Mouse (Mus musculus) retina, postnatal 7 days (tissue): Measurements from ENCODE around the gene Cfap43.

Experiments used
- DNase-seq: peaks from one replicate; pipeline ENCODE4 v3.0.0-alpha.2; 2012; ENCODE audit warnings: low read depth, low spot score

The Cfap43 gene

GRCm38 (mm10) chr19:47885191-47885743 is 33.8 kb downstream of the Cfap43 start:
- DNase-seq: no peak

GRCm38 (mm10) chr19:47884296-47885085 is 34.6 kb downstream of the Cfap43 start:
- DNase-seq: no peak

GRCm38 (mm10) chr19:47882882-47883254 is 36.2 kb downstream of the Cfap43 start:
- DNase-seq: no peak

DNA sequence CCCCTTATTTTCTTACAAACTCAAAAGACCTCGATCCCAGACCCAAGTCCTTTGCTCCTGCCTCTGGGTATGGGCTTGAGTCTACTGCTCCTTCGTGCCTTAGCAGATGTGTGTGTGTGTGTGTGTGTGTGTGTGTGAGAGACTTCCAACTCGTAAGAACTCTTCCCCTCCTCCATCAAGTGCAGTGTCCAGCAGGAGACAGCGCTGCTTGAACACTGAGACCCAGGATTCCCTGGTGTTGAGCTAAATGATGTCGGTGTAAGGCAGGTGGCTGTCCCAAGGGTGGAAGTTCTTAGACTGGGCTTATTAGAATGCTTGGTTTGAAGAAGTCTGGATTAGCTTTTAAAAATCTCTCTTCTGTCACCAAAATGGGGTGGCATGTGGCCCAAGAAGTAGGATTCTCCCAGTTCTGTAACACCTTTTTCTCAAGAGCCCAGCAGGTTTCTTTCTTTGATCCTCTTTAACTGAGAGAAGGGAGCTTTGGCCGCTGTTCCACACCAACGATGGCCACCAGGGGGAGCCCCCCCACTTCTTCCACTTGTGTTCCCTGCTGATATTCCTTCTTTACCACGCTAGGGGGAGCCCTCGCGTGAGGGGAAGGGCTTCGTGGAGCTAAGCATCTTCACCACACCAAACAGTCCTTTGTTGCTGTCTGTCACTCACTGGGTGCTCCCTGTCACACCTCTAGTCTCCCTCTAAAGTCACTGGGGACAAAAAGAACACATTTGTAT is 36.8 kb downstream of the Cfap43 start:
- peak; percentile 90 for DNase-seq

- DNase-seq: no peak
These were observed 37.5 kb downstream of the Cfap43 start for GRCm38 (mm10) chr19:47881538-47881937.

DNA sequence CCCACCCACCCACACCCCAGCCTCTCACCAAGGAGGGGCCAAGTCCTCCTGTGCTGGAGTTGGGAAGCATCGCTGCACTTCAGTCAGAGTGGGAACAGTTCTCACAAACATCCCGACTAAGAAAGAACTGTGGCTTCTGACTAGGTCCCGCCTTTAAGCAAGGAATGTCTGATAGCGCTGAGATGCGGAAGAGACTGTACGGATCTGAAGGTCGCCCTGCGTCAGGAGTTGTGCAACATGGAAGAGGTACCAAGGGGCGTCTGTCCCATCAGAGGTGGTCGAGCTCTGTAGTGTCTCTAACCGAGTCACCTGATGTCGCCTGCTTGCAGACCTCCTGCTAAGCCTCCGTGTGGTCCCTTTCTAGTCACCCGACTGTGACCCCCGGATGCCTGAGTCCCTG is 42.8 kb downstream of the Cfap43 start:
- DNase-seq: no peak

GRCm38 (mm10) chr19:47871515-47871914 is 47.6 kb downstream of the Cfap43 start:
- DNase-seq: peak; percentile 60

GRCm38 (mm10) chr19:47870102-47870666 is 48.9 kb downstream of the Cfap43 start:
- DNase-seq: no peak

GRCm38 (mm10) chr19:47869516-47869915 is 49.6 kb downstream of the Cfap43 start:
- DNase-seq: no peak

- no peak for DNase-seq
These were observed 50.1 kb downstream of the Cfap43 start for GRCm38 (mm10) chr19:47868951-47869350.

GRCm38 (mm10) chr19:47867628-47868175 is 51.4 kb downstream of the Cfap43 start:
- DNase-seq: no peak

DNA sequence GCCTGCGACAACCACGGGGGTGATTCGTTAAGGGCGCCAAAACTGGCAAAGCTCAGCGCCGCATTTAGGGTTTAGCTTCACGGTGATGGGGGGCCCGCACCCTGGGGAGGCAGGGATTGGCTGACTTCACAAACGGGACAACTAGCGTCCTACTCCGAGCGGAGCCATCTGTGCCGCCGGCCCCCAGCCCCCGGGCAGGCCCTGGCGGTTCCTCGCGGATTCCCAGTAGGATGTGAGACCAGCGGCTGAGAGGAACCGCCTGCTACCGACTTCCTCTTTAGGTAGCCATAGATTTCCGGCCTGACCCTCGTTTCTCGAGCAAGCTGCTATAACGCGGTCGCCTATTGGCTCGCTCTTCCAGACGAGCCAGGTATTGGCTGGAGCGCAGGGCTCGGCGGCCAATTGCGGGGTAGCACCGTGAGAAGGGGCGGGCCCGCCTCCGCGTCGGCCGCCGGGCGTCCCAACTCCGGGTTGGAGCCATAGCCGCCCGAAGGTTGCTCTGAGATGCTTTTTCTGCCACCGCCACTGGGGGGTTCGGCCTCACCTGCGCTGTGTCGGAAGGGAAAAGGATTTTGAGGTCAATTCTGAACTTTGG is 53.6 kb downstream of the Cfap43 start, which contains the start of gene Gsto2:
Gsto2 (plus strand) TSS at position 182 of the 595 bp plus-strand sequence.
- peak; percentile 89 for DNase-seq

- no peak for DNase-seq
These were observed 54.4 kb downstream of the Cfap43 start for GRCm38 (mm10) chr19:47864721-47865120.

DNA sequence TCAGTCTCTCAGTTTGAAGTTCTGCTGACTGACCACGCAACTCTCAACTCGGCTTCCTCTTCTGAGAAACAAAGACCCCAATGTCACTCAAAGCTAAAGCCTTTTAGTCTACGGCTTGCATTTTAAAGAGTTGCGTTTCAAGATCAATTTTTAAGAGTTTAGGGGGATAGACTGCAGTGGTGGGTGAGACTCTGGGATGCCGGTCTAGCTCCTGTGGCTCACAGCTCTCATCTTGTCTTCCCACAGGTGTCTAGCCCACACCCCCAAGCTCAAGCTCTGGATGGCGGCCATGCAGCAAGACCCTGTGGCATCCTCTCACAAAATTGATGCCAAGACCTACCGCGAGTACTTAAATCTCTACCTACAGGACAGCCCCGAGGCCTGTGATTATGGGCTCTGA is 55.0 kb downstream of the Cfap43 start:
- no peak for DNase-seq

- no peak for DNase-seq
These were observed 56.5 kb downstream of the Cfap43 start for GRCm38 (mm10) chr19:47862581-47862980.

DNA sequence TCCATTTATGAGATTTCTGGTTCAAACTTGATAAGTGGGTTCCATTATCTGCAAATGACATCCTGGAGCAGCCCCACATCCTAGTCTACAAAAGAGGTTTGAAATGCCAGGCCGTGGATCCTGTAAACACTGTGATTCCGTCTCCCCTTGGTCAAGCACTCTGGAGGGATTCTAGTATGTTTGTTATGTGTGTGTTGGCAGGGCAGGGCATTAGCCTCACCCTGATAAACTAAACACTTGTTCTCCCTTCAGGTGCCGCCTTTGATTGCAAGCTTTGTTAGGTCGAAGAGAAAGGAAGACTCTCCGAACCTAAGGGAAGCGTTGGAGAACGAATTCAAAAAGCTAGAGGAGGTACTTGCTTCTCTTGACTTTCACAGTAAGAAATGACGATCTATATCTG is 59.9 kb downstream of the Cfap43 start:
- DNase-seq: no peak

- DNase-seq: no peak
These were observed 60.8 kb downstream of the Cfap43 start for GRCm38 (mm10) chr19:47857957-47858942.

DNA sequence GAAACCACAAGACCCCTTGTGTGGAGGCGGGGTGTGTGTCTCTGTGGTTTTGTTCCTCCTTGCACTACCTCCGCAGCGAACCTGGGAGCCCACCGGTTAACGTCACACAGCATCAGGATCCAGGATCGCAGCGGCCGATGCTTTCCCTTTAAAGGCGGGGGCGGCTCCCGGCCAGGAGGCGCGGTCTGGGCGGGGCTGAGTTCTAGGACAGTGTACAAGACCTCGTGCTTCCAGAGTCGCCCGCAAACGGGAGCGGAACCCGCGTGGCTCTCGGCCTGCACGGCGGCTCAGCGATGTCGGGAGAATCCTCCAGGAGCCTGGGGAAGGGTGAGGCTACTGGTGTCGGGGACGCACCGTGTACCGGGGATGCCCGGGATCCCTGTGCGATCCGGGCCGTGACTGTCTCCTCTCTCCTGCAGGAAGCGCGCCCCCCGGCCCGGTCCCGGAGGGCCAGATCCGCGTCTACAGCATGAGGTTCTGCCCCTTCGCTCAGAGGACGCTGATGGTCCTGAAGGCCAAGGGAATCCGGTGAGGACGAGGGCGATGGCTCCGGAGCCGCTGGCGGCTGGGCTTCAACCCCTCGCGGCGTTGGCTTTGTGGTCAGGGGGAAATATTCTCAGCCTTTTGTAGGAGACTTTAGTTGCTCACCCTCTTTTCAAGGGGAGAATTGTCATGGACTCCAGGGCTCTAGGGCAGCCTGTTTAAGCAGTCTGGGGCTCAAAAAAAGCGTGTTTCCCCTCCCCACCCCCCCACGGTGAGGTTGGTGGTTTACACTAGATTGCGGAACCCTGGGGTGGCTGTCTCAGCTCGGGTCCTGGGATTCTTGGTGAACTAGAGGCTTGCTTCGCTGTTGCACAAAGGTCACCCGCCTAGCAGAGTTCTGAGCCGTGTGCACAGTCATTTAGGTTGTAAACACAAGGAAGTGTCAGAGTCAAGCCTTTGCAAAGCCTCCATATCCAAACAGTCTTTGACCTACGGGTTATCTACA is 64.0 kb downstream of the Cfap43 start, which contains the start of gene Gsto1:
Gsto1 (plus strand) TSS at position 175 of the 988 bp plus-strand sequence.
- DNase-seq: peak; percentile 66
